Mouse (Mus musculus) embryonic facial prominence, embryonic 10.5 days (tissue): ENCODE results near the gene Lsm3. TPM values are rescaled to one million over a fixed set of nuclear protein-coding genes. Genes with fewer than 3 reads are reported as not detected.

ENCODE experiments used
- DNase-seq: peaks from one replicate; pipeline ENCODE4 v3.0.0-alpha.2; 2017; ENCODE audit warnings: low spot score
- H3K27ac ChIP-seq: fragments of 300-500 bp; sonication (generic); replicated peaks from 2 replicates; pipeline ENCODE4 v1.5.1; 2016; ENCODE audit warnings: mild to moderate bottlenecking
- H3K27me3 ChIP-seq: fragments of 300-500 bp; sonication (generic); replicated peaks from 2 replicates; pipeline ENCODE4 v1.6.1; 2016; ENCODE audit warnings: low read depth, mild to moderate bottlenecking; ENCODE audit not compliant: poor library complexity, severe bottlenecking
- H3K36me3 ChIP-seq: fragments of 300-500 bp; sonication (generic); replicated peaks from 2 replicates; pipeline ENCODE4 v1.6.1; 2016; ENCODE audit warnings: mild to moderate bottlenecking, moderate library complexity
- H3K4me1 ChIP-seq: fragments of 300-500 bp; sonication (generic); 2 replicates; pipeline ENCODE4 v1.6.1; 2016
- H3K4me3 ChIP-seq: fragments of 300-500 bp; sonication (generic); 2 replicates; pipeline ENCODE4 v1.5.1; 2016; ENCODE audit warnings: mild to moderate bottlenecking, moderate library complexity
- H3K9me3 ChIP-seq: fragments of 300-500 bp; sonication (generic); 2 replicates; pipeline ENCODE4 v1.6.1; 2016; ENCODE audit warnings: mild to moderate bottlenecking
- WGBS: fragments of 180-500 bp; shearing (Covaris S2); methylation state at CpG from one replicate; pipeline ENCODE4 v1.1.7; 2016; 5-methylcytosine and 5-hydroxymethylcytosine counted together
- polyA plus RNA-seq: library from polyadenylated mRNA; unstranded; fragments of >200 nt; fragmentation: Nextera tagmentation; extraction: Ambion mirVana; gene quantifications from 2 replicates; pipeline ENCODE4 v1.2.1, GENCODE M21; 2016

Gene Lsm3
- polyA plus RNA-seq, 1 experiment from 2014 or later = 444 TPM

GRCm38 (mm10) chr6:91518454-91519020 is 2.8 kb downstream of the Lsm3 start:
- H3K36me3 ChIP-seq = peaks cover 65% of the 10 kb centered on the region
- H3K4me3 ChIP-seq = no peak overlapping the region
- no peaks in the 10 kb centered on the region for H3K9me3 ChIP-seq
- DNase-seq = no peak
- no peak overlapping the region for H3K27ac ChIP-seq
- WGBS = 94% methylated on average over 7 of the region's 7 CpGs
- no peaks in the 10 kb centered on the region for H3K27me3 ChIP-seq
- H3K4me1 ChIP-seq = peaks cover 32% of the 10 kb centered on the region

GRCm38 (mm10) chr6:91522816-91523215 is 7.1 kb downstream of the Lsm3 start:
- Histone ChIP-seq H3K9me3 (no peaks in the 10 kb centered on the region), H3K36me3 (peaks cover 79% of the 10 kb centered on the region), H3K4me3 (no peak overlapping the region), H3K27ac (no peak overlapping the region), H3K27me3 (no peaks in the 10 kb centered on the region), H3K4me1 (0 out of 2 replicates have a peak, but pooled peaks cover 3% of the 10 kb centered on the region)
- no peak for DNase-seq
- WGBS = 94% methylated on average over 5 of the region's 5 CpGs

DNA sequence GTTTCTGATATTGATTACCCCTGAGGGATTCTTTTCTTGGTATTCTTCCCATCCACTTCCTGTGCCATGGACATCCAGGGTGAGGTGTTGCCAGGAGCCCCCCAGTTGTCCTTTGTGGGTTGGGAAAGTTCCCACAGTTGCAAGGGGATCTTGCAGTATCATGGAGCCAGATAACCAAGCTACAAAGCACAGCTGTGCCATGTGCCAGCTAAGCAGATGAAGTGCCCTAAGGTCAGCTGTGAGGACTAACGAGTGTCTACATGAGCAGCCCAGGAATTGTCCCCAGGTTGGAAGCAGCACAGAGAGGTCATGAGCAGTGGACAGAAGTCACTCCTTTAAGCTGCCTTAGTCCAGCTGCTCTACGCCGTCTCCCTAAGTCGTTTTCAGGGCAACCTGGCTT is 9.8 kb downstream of the Lsm3 start:
- 75% methylated on average over 4 of the region's 4 CpGs for WGBS
- no peak overlapping the region for H3K4me3 ChIP-seq
- H3K4me1 ChIP-seq = 0 out of 2 replicates have a peak, but pooled peaks cover 3% of the 10 kb centered on the region
- H3K27me3 ChIP-seq = no peaks in the 10 kb centered on the region
- H3K36me3 ChIP-seq = peaks cover 69% of the 10 kb centered on the region
- no peak for DNase-seq
- H3K9me3 ChIP-seq = no peaks in the 10 kb centered on the region
- H3K27ac ChIP-seq = no peak overlapping the region

DNA sequence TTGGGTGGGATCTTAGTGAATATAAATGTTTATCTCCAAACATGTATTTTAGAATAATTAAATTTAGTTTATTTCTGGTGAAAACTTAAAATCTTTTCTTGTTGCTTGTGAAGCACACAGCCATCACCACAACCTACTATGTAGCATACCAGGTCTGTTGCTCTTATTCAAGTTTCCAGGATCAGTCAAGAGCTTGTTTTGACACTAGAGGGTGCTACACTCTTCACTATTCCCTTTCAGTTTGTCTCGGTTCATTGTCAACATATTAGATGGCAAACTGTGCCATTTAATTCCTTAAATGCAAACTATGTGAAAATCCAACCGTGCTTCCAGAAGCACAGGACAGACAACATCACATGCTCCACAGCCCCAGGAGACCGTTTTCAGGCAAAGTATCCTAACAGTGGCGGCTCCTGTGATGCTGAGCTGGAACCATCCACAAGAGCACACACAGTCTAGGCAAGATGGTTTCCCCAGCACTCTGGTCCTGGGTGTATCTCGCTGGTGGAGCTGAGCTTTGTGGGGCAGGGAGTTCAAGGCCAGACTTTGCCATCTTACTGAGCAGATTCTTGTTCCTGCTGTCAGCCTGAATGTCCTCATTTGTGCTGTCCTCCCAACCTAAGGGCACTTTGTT is 11.6 kb downstream of the Lsm3 start:
- Histone ChIP-seq H3K4me3 (no peak overlapping the region), H3K4me1 (peaks cover 4% of the 10 kb centered on the region; the same call in 1 of the 2 replicates), H3K9me3 (no peaks in the 10 kb centered on the region), H3K36me3 (peaks cover 51% of the 10 kb centered on the region), H3K27ac (0 out of 2 replicates have a peak overlapping the region, but pooled peaks have one; percentile 19), H3K27me3 (no peaks in the 10 kb centered on the region)
- no peak for DNase-seq
- 57% methylated on average over 5 of the region's 5 CpGs for WGBS

- Histone ChIP-seq H3K4me3 (no peak overlapping the region), H3K36me3 (peaks cover 42% of the 10 kb centered on the region), H3K27me3 (no peaks in the 10 kb centered on the region), H3K27ac (0 out of 2 replicates have a peak overlapping the region, but pooled peaks have one; percentile 15), H3K4me1 (peaks cover 13% of the 10 kb centered on the region), H3K9me3 (no peaks in the 10 kb centered on the region)
- 83% methylated on average over 7 of the region's 7 CpGs for WGBS
- no peak for DNase-seq
Measured at GRCm38 (mm10) chr6:91528265-91528664, 12.5 kb downstream of the Lsm3 start.

DNA sequence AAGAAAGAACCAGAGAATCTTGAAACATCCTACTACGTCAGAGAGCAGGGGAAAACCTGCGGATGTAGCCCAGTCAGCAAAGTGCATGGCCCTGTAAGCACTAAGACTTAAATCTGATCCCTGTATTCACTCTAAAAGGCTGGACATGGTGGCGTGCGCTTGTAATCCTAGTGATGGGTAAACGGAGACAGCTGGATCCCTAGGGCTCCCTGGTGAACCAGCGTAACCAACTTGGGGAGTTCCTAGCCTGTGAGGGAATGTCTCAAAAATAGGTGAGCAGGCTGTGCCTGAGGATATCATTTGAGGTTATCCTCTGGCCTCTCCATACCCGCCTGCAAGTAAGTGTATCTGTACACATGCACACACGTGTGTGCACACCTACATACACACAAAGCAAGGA is 14.9 kb downstream of the Lsm3 start:
- Histone ChIP-seq H3K27ac (no peak overlapping the region), H3K27me3 (no peaks in the 10 kb centered on the region), H3K36me3 (peaks cover 18% of the 10 kb centered on the region), H3K4me3 (no peak overlapping the region), H3K4me1 (peaks cover 21% of the 10 kb centered on the region), H3K9me3 (no peaks in the 10 kb centered on the region)
- WGBS = 90% methylated on average over 8 of the region's 8 CpGs
- no peak for DNase-seq

DNA sequence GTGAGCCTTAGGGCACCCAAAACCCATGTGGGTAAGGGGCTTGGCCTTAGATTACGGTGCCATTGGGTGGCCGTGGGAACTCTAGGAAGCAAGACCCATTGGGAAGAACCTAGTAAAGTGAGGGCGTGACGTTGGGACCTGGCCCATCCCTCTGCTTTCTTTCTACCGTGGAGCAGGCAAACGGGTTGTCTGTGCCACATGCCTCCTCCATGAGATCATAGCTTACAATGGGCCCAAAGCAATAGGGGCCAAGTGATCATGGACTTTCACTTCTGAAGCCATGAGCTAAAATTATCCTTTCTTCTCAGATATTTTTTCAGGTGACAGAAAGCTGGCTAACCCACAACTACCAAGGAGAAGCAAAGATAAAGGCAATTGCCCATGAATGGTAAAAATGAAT is 15.5 kb downstream of the Lsm3 start:
- no peak for DNase-seq
- no peaks in the 10 kb centered on the region for H3K27me3 ChIP-seq
- H3K4me1 ChIP-seq = peaks cover 21% of the 10 kb centered on the region
- H3K4me3 ChIP-seq = no peak overlapping the region
- H3K27ac ChIP-seq = no peak overlapping the region
- no peaks in the 10 kb centered on the region for H3K9me3 ChIP-seq
- WGBS = 90% methylated on average over 6 of the region's 6 CpGs
- H3K36me3 ChIP-seq = peaks cover 17% of the 10 kb centered on the region

DNA sequence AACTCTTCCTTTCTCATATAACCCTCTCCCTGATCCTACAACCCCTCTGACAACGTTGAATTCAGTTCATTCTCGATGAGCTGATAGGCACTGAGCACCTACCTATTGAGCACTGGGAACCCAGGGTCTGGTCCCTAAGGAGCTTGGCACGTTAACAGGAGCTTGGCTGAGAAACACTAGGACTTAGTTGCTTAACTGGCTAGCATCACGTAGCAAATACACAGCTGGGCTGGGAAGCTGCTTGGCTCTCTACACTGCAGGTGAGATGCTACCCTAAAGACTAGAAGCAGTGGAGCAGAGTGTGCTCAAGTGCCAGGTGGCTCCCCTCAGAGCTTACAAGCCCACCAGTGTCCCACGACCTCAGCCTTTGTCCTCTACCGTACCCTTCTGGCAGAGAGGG is 16.9 kb downstream of the Lsm3 start:
- H3K27ac ChIP-seq = peak overlapping the region; percentile 52
- peaks cover 17% of the 10 kb centered on the region for H3K36me3 ChIP-seq
- 68% methylated on average over 6 of the region's 6 CpGs for WGBS

GRCm38 (mm10) chr6:91533359-91533758 is 17.6 kb downstream of the Lsm3 start:
- Histone ChIP-seq H3K4me1 (peaks cover 19% of the 10 kb centered on the region), H3K4me3 (no peak overlapping the region), H3K36me3 (peaks cover 14% of the 10 kb centered on the region), H3K27me3 (no peaks in the 10 kb centered on the region), H3K9me3 (no peaks in the 10 kb centered on the region), H3K27ac (no peak overlapping the region)
- DNase-seq = peak; percentile 38
- 53% methylated on average over 5 of the region's 5 CpGs for WGBS

More for the DNA sequence above, 16.9 kb downstream of the Lsm3 start:
- H3K4me3 ChIP-seq = no peak overlapping the region
- peaks cover 21% of the 10 kb centered on the region for H3K4me1 ChIP-seq
- no peaks in the 10 kb centered on the region for H3K9me3 ChIP-seq
- DNase-seq = peak; percentile 34
- no peaks in the 10 kb centered on the region for H3K27me3 ChIP-seq

DNA sequence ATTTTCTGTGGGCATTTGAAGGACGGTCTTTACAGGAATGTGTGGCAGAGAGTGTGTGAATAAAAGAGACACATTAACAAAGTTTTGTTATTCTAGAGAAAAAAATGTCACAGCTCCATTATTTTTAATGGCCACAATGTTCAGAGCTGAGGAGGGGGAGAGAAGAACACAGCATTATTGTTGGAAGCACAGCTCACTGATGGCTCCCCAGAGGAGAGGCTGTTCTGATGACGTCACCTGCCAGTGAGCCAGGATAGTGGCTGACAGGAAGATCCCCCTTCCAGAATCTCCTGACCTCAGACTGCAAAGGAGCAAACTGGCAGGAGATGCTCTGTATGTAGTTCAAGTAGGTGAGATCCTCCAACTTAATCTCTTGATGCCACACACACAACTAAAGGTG is 18.0 kb downstream of the Lsm3 start:
- H3K9me3 ChIP-seq = no peaks in the 10 kb centered on the region
- no peak overlapping the region for H3K27ac ChIP-seq
- H3K4me1 ChIP-seq = peaks cover 18% of the 10 kb centered on the region
- no peak for DNase-seq
- no peaks in the 10 kb centered on the region for H3K27me3 ChIP-seq
- no peak overlapping the region for H3K4me3 ChIP-seq
- 52% methylated on average over 2 of the region's 2 CpGs for WGBS
- H3K36me3 ChIP-seq = peaks cover 9% of the 10 kb centered on the region

GRCm38 (mm10) chr6:91534268-91534667 is 18.5 kb downstream of the Lsm3 start:
- 84% methylated on average over 4 of the region's 4 CpGs for WGBS
- Histone ChIP-seq H3K36me3 (peaks cover 6% of the 10 kb centered on the region; the same call in 1 of the 2 replicates), H3K27ac (no peak overlapping the region), H3K9me3 (no peaks in the 10 kb centered on the region), H3K4me1 (peaks cover 18% of the 10 kb centered on the region), H3K27me3 (no peaks in the 10 kb centered on the region), H3K4me3 (no peak overlapping the region)
- no peak for DNase-seq

- Histone ChIP-seq H3K27me3 (no peaks in the 10 kb centered on the region), H3K27ac (no peak overlapping the region), H3K4me3 (no peak overlapping the region), H3K9me3 (no peaks in the 10 kb centered on the region), H3K4me1 (peaks cover 18% of the 10 kb centered on the region), H3K36me3 (no peaks in the 10 kb centered on the region)
- WGBS = 81% methylated on average over 3 of the region's 3 CpGs
- DNase-seq = no peak
Measured at GRCm38 (mm10) chr6:91535231-91535630, 19.5 kb downstream of the Lsm3 start.

DNA sequence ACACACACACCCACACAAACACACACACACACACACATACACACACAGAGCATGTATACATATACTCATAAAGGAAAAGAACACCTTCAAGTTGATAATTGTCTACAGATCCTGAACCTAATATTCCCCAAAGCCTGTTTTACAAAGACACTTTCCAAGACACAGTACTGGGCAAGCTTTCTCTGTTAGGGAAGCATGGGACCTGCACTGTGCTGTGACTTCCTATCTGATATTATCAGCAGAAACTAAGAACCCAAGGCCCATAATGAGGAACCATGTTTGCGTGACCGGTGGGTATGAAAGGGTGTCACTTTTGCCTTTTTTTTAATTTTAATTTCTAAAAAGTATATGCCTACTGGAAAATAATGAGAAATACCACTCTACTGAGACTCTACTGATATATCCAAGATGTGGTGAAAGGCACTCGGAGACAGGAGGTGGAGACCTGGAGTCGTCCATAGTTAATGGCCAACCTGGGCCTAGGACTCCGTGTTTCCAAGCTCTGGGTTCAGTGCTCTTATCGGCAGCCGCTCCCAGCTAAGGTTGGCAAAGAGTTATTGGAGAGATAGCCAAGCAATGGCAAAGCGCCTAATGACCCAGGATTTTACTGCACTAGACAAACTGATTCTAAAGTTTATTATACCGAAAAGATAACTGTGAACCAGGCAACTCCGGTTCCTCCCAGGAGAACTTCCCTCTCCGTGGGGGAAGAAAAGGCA is 20.5 kb downstream of the Lsm3 start:
- 92% methylated on average over 11 of the region's 11 CpGs for WGBS
- DNase-seq = no peak
- Histone ChIP-seq H3K4me3 (no peak overlapping the region), H3K4me1 (peaks cover 20% of the 10 kb centered on the region), H3K9me3 (no peaks in the 10 kb centered on the region), H3K27me3 (no peaks in the 10 kb centered on the region), H3K36me3 (no peaks in the 10 kb centered on the region), H3K27ac (no peak overlapping the region)
